Mouse (Mus musculus): Measurements from ENCODE around the gene Gpsm1. TPM values are rescaled to one million over a fixed set of nuclear protein-coding genes. Genes with fewer than 3 reads are reported as not detected.
A peak's percentile ranks its signal among the peaks of the same experiment; 100 is the strongest.

Gene Gpsm1
- polyA plus RNA-seq, 2 experiments, result 1.1 to 2.3 TPM

DNA sequence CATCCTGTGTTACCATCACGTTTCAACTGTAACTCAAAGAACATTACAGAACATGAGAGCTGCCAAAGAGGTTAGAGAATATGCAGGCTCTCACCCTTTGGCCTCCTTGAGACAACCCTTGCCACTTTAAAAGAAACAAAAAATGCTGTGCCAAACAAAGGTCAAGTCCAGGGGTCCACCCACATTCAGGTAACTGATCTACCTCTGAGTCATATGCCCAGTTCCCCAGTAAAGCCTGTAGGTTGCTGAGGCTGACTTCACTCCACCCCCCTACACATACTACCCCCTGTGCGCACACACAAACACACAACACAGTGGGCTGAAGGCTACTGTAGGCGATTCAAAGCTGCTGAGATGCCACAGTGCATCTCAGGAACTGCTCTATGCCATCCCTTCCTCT is 72.4 kb downstream of the Gpsm1 start:
- Histone ChIP-seq H3K4me1 (replicated peaks; ENCODE audit: control insufficient read depth in 2 of 2, insufficient read depth in 2 of 2, low read length in 1 of 2) (peaks cover 3 to 5% of the 10 kb centered on the region in 2 experiments; a peak in 2 of 4 replicates), H3K4me2 (ENCODE audit: low read depth) (peak overlapping the region; percentile 74), H3K9me3 (ENCODE audit: control insufficient read depth, low read length) (no peaks in the 10 kb centered on the region), H3K36me3 (replicated peaks; ENCODE audit: control insufficient read depth, insufficient read depth, low read depth) (peaks cover 65% of the 10 kb centered on the region), H3K27me3 (ENCODE audit: control insufficient read depth, insufficient read depth, low read length) (no peaks in the 10 kb centered on the region), H3K4me3 (ENCODE audit: insufficient read depth in 1 of 2, low read depth in 2 of 2, low read length in 2 of 2) (peak overlapping the region in 1 of 2 experiments; percentile 87; a peak in 2 of 4 replicates), H3K27ac (no peak overlapping the region), H3K9ac (replicated peaks) (no peak overlapping the region)
- no peak for DNase-seq (ENCODE audit: low read depth in 3 of 3, low spot score in 3 of 3)
- no peak for ATAC-seq (ENCODE audit: insufficient read depth)
- 76% methylated on average over 3 of the region's 3 CpGs for WGBS (ENCODE audit: insufficient replicate concordance)
- TF ChIP-seq CTCF (IDR thresholded peaks at IDR 0.05; ENCODE audit: low read depth) (no peak), EP300 (IDR thresholded peaks at IDR 0.05; ENCODE audit: low read depth) (no peak)

- DNase-seq (ENCODE audit: low read depth in 3 of 3, low spot score in 3 of 3) (no peak), ATAC-seq (ENCODE audit: insufficient read depth) (peak; percentile 62)
- Histone ChIP-seq H3K4me1 (replicated peaks; ENCODE audit: control insufficient read depth in 2 of 2, insufficient read depth in 2 of 2, low read length in 1 of 2) (peaks cover 3 to 5% of the 10 kb centered on the region in 2 experiments; a peak in 2 of 4 replicates), H3K27me3 (ENCODE audit: control insufficient read depth, insufficient read depth, low read length) (no peaks in the 10 kb centered on the region), H3K27ac (peak overlapping the region; percentile 26), H3K36me3 (replicated peaks; ENCODE audit: control insufficient read depth, insufficient read depth, low read depth) (peaks cover 65% of the 10 kb centered on the region), H3K9ac (replicated peaks) (peak overlapping the region; percentile 89), H3K9me3 (ENCODE audit: control insufficient read depth, low read length) (no peaks in the 10 kb centered on the region), H3K4me3 (ENCODE audit: insufficient read depth in 1 of 2, low read depth in 2 of 2, low read length in 2 of 2) (peak overlapping the region; percentile 87 to 93), H3K4me2 (ENCODE audit: low read depth) (peak overlapping the region; percentile 74)
- TF ChIP-seq EP300 (IDR thresholded peaks at IDR 0.05; ENCODE audit: low read depth), result no peak
- no peak for TF ChIP-seq CTCF (IDR thresholded peaks at IDR 0.05; ENCODE audit: low read depth)
- WGBS (ENCODE audit: insufficient replicate concordance), result under 1% methylated on average over 45 of the region's 45 CpGs
These were observed 73.4 kb downstream of the Gpsm1 start for GRCm38 (mm10) chr2:26388682-26389153.

- TF ChIP-seq CTCF (IDR thresholded peaks at IDR 0.05; ENCODE audit: low read depth) (no peak), EP300 (IDR thresholded peaks at IDR 0.05; ENCODE audit: low read depth) (no peak)
- Histone ChIP-seq H3K4me3 (ENCODE audit: insufficient read depth in 1 of 2, low read depth in 2 of 2, low read length in 2 of 2) (peak within 1 kb of the TSS; percentile 87 to 93), H3K9me3 (ENCODE audit: control insufficient read depth, low read length) (no peaks in the 10 kb centered on the region), H3K27me3 (ENCODE audit: control insufficient read depth, insufficient read depth, low read length) (no peaks in the 10 kb centered on the region), H3K9ac (replicated peaks) (peak within 1 kb of the TSS; percentile 89), H3K27ac (peak within 1 kb of the TSS; percentile 26), H3K4me2 (ENCODE audit: low read depth) (peak within 1 kb of the TSS; percentile 74), H3K4me1 (replicated peaks; ENCODE audit: control insufficient read depth in 2 of 2, insufficient read depth in 2 of 2, low read length in 1 of 2) (peaks cover 3 to 5% of the 10 kb centered on the region in 2 experiments; a peak in 2 of 4 replicates), H3K36me3 (replicated peaks; ENCODE audit: control insufficient read depth, insufficient read depth, low read depth) (peaks cover 64% of the 10 kb centered on the region)
- 0% methylated on average over 60 of the region's 60 CpGs for WGBS (ENCODE audit: insufficient replicate concordance)
- ATAC-seq (ENCODE audit: insufficient read depth), result peak; percentile 89
- peak; percentile 71 to 76 (median 73) for DNase-seq (ENCODE audit: low read depth in 3 of 3, low spot score in 3 of 3)
These were observed 73.9 kb downstream of the Gpsm1 start, which contains the start of the genes Entr1 and Pmpca for GRCm38 (mm10) chr2:26389154-26389690. Gene Entr1 (minus strand): TSS chr2:26389316. Gene Pmpca (plus strand): TSS chr2:26389339.

GRCm38 (mm10) chr2:26390954-26391353 is 75.6 kb downstream of the Gpsm1 start:
- ATAC-seq (ENCODE audit: insufficient read depth) (no peak), DNase-seq (ENCODE audit: low read depth in 3 of 3, low spot score in 3 of 3) (no peak)
- Histone ChIP-seq H3K36me3 (replicated peaks; ENCODE audit: control insufficient read depth, insufficient read depth, low read depth) (peaks cover 66% of the 10 kb centered on the region), H3K9me3 (ENCODE audit: control insufficient read depth, low read length) (no peaks in the 10 kb centered on the region), H3K4me3 (ENCODE audit: insufficient read depth in 1 of 2, low read depth in 2 of 2, low read length in 2 of 2) (no peak overlapping the region), H3K4me2 (ENCODE audit: low read depth) (peak overlapping the region; percentile 13), H3K9ac (replicated peaks) (no peak overlapping the region), H3K27me3 (ENCODE audit: control insufficient read depth, insufficient read depth, low read length) (no peaks in the 10 kb centered on the region), H3K27ac (no peak overlapping the region), H3K4me1 (replicated peaks; ENCODE audit: control insufficient read depth in 2 of 2, insufficient read depth in 2 of 2, low read length in 1 of 2) (peaks cover 3 to 5% of the 10 kb centered on the region in 2 experiments; a peak in 2 of 4 replicates)
- 55% methylated on average over 3 of the region's 3 CpGs for WGBS (ENCODE audit: insufficient replicate concordance)
- TF ChIP-seq CTCF (IDR thresholded peaks at IDR 0.05; ENCODE audit: low read depth) (no peak), EP300 (IDR thresholded peaks at IDR 0.05; ENCODE audit: low read depth) (no peak)

DNA sequence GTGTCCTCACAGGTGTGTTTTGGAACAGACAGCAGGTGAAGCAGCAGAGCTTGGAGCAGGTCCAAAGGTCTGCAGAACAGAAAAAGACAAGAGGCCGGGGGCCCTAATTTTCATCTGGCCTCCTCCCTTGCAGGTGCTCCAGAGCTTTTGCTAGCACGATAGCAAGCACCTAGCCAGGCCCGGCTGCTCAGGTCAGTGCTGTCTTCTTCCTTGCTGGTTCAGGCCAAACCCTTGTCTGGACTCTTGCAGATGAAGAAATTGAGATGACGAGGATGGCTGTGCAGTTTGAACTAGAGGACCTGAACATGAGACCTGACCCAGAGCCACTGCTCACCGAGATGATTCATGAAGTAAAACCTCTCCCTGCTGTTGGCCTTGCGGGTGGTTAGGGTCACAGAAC is 76.3 kb downstream of the Gpsm1 start:
- H3K9me3 ChIP-seq (ENCODE audit: control insufficient read depth, low read length), result no peaks in the 10 kb centered on the region
- H3K4me1 ChIP-seq (replicated peaks; ENCODE audit: control insufficient read depth in 2 of 2, insufficient read depth in 2 of 2, low read length in 1 of 2), result peaks cover 3 to 5% of the 10 kb centered on the region in 2 experiments; a peak in 2 of 4 replicates
- ATAC-seq (ENCODE audit: insufficient read depth) (no peak), DNase-seq (ENCODE audit: low read depth in 3 of 3, low spot score in 3 of 3) (no peak)
- H3K4me3 ChIP-seq (ENCODE audit: insufficient read depth in 1 of 2, low read depth in 2 of 2, low read length in 2 of 2), result no peak overlapping the region
- 80% methylated on average over 6 of the region's 6 CpGs for WGBS (ENCODE audit: insufficient replicate concordance)
- H3K27ac ChIP-seq, result no peak overlapping the region
- H3K9ac ChIP-seq (replicated peaks), result no peak overlapping the region
- no peaks in the 10 kb centered on the region for H3K27me3 ChIP-seq (ENCODE audit: control insufficient read depth, insufficient read depth, low read length)
- no peak overlapping the region for H3K4me2 ChIP-seq (ENCODE audit: low read depth)
- peaks cover 67% of the 10 kb centered on the region for H3K36me3 ChIP-seq (replicated peaks; ENCODE audit: control insufficient read depth, insufficient read depth, low read depth)
- no peak for TF ChIP-seq CTCF (IDR thresholded peaks at IDR 0.05; ENCODE audit: low read depth)
- no peak for TF ChIP-seq EP300 (IDR thresholded peaks at IDR 0.05; ENCODE audit: low read depth)

Other genes starting within 250 kb of the Gpsm1 start
- gene Nacc2, start 192.3 kb upstream of the Gpsm1 start, polyA plus RNA-seq (2012; rRNA removed), result 1.4 TPM in 2 replicates
- gene Nacc2, start 192.3 kb upstream of the Gpsm1 start, polyA plus RNA-seq (2014; fragmentation: Nextera tagmentation; extraction: Ambion mirVana), result 2.4 and 3.1 TPM in 2 replicates
- 0.02 TPM in 1 of 2 replicates, not detected in the other for gene Lhx3, start 107.2 kb upstream of the Gpsm1 start, polyA plus RNA-seq (2012; rRNA removed)
- gene Lhx3, start 107.2 kb upstream of the Gpsm1 start, polyA plus RNA-seq (2014; fragmentation: Nextera tagmentation; extraction: Ambion mirVana), result not detected in 2 replicates
- gene Qsox2, start 78.0 kb upstream of the Gpsm1 start, polyA plus RNA-seq (2012; rRNA removed), result 4.5 and 4.7 TPM in 2 replicates
- gene Qsox2, start 78.0 kb upstream of the Gpsm1 start, polyA plus RNA-seq (2014; fragmentation: Nextera tagmentation; extraction: Ambion mirVana), result 3.8 and 4.3 TPM in 2 replicates
- gene Ccdc187, start 21.0 kb upstream of the Gpsm1 start, polyA plus RNA-seq (2012; rRNA removed), result 0.05 and 0.06 TPM in 2 replicates
- 0.06 TPM in 1 of 2 replicates, not detected in the other for gene Ccdc187, start 21.0 kb upstream of the Gpsm1 start, polyA plus RNA-seq (2014; fragmentation: Nextera tagmentation; extraction: Ambion mirVana)
- 7.6 and 7.8 TPM in 2 replicates for gene Dnlz, start 36.6 kb downstream of the Gpsm1 start, polyA plus RNA-seq (2012; rRNA removed)
- gene Dnlz, start 36.6 kb downstream of the Gpsm1 start, polyA plus RNA-seq (2014; fragmentation: Nextera tagmentation; extraction: Ambion mirVana), result 7.0 and 8.4 TPM in 2 replicates
- 6.4 and 6.8 TPM in 2 replicates for gene Card9, start 45.4 kb downstream of the Gpsm1 start, polyA plus RNA-seq (2012; rRNA removed)
- 1.1 and 2.3 TPM in 2 replicates for gene Card9, start 45.4 kb downstream of the Gpsm1 start, polyA plus RNA-seq (2014; fragmentation: Nextera tagmentation; extraction: Ambion mirVana)
- 10.7 and 11.0 TPM in 2 replicates for gene Snapc4, start 65.1 kb downstream of the Gpsm1 start, polyA plus RNA-seq (2012; rRNA removed)
- gene Snapc4, start 65.1 kb downstream of the Gpsm1 start, polyA plus RNA-seq (2014; fragmentation: Nextera tagmentation; extraction: Ambion mirVana), result 6.3 and 6.6 TPM in 2 replicates
- gene Entr1, start 73.8 kb downstream of the Gpsm1 start, polyA plus RNA-seq (2012; rRNA removed), result 26.3 and 35.3 TPM in 2 replicates
- 36.0 and 41.6 TPM in 2 replicates for gene Entr1, start 73.8 kb downstream of the Gpsm1 start, polyA plus RNA-seq (2014; fragmentation: Nextera tagmentation; extraction: Ambion mirVana)
- 32.5 and 41.8 TPM in 2 replicates for gene Pmpca, start 73.8 kb downstream of the Gpsm1 start, polyA plus RNA-seq (2012; rRNA removed)
- 45.5 and 50.1 TPM in 2 replicates for gene Pmpca, start 73.8 kb downstream of the Gpsm1 start, polyA plus RNA-seq (2014; fragmentation: Nextera tagmentation; extraction: Ambion mirVana)
- gene Inpp5e, start 93.7 kb downstream of the Gpsm1 start, polyA plus RNA-seq (2012; rRNA removed), result 6.9 and 9.1 TPM in 2 replicates
- gene Inpp5e, start 93.7 kb downstream of the Gpsm1 start, polyA plus RNA-seq (2014; fragmentation: Nextera tagmentation; extraction: Ambion mirVana), result 4.1 and 5.4 TPM in 2 replicates
- gene Sec16a, start 129.7 kb downstream of the Gpsm1 start, polyA plus RNA-seq (2012; rRNA removed), result 9.4 and 10.5 TPM in 2 replicates
- 9.3 and 10.7 TPM in 2 replicates for gene Sec16a, start 129.7 kb downstream of the Gpsm1 start, polyA plus RNA-seq (2014; fragmentation: Nextera tagmentation; extraction: Ambion mirVana)
- 1.7 and 1.8 TPM in 2 replicates for gene Notch1, start 201.1 kb downstream of the Gpsm1 start, polyA plus RNA-seq (2012; rRNA removed)
- gene Notch1, start 201.1 kb downstream of the Gpsm1 start, polyA plus RNA-seq (2014; fragmentation: Nextera tagmentation; extraction: Ambion mirVana), result 2.1 and 2.3 TPM in 2 replicates

Data from liver, embryonic 14.5 days (tissue).